Mouse (Mus musculus) ovary, postnatal 14 days (tissue): Measurements from ENCODE around the gene Gm12184.
"Not testable (repeated sequence)": the region's sequence is repeated elsewhere in the genome, so short reads cannot be mapped to it uniquely, and the experiment has no call there.

ENCODE experiments used
- DNase-seq: peaks from one replicate; pipeline ENCODE4 v3.0.0; 2022; ENCODE audit warnings: low spot score

Gm12184 gene

DNA sequence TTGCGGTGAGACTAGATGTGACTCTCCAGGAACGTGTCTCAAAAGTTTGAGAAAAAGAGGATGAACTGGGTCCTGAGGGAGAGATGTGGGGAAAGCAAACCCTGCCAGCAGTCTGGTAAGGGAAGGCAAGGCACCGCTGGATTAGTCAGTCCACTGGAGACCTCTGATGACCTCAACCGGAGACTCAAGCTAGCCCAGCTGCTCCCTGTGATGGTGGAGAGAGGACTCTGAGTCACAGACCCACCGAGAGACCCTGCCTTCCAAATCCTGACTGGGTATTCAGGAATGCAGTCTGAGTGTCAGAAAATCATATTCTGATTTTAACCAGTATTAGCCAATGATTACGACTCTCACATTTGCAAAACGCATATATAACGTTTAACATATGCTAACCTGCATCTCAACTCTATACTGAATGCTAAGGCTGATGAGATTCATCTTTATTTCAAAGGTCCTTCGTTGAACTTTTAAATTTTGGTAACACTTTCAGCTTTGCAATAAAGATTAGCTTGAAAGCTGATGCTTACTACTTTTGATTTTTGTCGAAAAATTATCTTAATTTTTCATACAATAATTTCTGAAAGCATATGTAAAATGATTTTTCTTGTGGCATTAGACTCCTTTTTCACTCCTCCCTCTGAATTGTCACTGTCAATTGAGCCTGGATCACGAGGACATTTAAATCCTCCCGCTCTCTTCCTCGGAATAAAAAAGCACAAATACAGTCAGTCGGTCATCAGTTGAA lies 3.5 kb downstream of the Gm12184 start:
- no peak for DNase-seq

DNA sequence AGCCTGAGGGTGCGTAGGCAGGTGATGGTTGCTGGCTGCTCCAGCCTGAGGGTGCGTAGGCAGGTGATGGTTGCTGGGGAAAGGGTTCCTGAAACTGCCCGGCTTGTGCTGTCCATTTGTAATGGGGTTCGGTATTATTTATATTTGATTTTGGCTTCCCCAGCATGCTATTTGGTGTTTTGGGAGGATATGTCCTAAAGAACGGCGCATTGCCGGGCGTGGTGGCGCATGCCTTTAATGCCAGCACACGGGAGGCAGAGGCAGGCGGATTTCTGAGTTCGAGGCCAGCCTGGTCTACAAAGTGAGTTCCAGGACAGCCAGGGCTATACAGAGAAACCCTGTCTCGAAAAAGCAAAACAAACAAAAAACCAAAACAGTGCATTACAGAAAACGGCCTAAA lies 5.2 kb downstream of the Gm12184 start:
- DNase-seq, result not testable (repeated sequence)

DNA sequence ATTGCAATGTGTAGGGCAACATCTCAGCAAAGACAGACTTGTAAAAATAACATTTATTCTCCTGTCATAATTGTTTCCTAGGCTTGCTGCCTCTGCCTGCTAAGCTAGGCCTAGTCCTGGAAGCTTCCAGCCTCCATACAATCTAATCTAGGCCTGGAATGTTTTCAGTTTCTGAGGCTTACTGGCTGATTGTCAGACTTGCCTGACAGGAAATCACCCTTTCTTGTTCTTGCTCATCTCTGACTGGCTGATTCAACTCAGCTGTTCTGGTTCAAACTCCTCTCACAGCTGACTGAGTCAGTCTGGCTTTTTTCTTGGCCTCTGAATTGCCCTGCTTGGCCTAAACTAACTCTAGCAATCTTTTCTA lies 6.2 kb downstream of the Gm12184 start:
- DNase-seq, result no peak

DNA sequence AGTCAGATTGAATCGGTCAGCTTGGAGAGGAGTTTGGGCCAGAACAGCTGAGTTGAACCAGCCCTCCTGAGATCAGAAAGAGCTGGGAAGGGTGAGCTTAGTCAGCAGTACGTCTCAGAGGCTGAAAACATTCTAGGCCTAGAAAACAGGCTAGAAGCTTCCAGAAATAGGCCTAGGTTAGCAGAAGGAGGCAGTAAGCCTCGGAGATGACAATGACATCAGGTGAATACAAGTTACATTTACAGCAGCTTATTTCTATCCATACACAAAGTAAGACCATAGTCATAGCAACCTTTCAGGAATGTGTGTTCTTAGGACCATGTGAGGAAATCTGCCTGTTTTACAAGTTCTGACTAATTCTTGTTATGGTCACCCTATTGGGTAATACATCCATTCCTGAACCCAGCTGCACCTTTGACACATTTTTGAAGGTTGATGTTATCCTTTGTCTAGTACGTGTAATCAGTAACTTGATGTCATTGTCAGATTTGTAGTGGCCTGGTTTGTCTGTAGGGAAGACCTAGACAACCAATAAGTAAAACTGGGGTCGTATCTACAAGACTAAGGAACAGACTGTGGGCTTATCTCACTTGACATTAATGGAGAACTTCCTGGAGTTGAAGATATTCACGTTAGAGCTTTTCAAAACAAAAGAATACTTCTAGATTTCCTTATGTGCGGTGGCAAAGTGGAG lies 6.7 kb downstream of the Gm12184 start:
- no peak for DNase-seq

DNA sequence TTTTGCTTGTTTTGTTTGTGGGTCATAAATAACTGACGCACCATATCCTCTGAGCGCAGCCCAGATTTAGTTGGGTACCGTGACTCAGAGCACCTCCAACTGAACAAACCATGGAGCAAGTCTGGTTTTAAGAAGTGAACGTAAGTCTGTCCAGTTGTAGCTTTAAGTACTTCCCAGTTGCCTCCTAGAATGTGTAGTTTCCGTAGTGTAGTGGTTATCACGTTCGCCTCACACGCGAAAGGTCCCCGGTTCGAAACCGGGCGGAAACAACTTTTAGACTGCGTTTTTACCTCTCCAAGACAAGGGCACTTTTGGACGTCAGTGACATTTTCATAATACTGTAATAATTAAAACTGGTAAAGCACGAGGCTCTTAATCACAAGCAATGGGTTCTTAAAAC lies 8.1 kb downstream of the Gm12184 start:
- DNase-seq, result peak; percentile 81

DNA sequence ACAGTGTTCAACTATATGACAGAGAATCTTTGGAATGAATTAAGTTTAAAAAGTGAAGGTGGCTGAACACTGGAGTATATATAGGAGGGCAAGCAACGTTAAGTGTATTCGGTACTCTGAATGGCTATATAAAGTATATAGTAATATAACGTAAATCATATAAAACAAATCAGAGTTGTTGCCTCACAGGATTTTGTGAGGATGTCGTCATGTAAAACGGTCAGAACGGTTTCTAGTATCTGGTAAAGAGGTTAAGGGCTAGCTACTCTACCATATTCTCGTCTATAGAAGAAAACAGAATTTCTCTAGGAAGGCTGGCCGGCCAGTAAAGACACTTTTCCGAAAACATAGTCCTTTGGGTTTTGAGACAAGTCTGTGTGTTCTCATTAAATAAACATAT lies 8.7 kb downstream of the Gm12184 start:
- DNase-seq, result no peak

DNA sequence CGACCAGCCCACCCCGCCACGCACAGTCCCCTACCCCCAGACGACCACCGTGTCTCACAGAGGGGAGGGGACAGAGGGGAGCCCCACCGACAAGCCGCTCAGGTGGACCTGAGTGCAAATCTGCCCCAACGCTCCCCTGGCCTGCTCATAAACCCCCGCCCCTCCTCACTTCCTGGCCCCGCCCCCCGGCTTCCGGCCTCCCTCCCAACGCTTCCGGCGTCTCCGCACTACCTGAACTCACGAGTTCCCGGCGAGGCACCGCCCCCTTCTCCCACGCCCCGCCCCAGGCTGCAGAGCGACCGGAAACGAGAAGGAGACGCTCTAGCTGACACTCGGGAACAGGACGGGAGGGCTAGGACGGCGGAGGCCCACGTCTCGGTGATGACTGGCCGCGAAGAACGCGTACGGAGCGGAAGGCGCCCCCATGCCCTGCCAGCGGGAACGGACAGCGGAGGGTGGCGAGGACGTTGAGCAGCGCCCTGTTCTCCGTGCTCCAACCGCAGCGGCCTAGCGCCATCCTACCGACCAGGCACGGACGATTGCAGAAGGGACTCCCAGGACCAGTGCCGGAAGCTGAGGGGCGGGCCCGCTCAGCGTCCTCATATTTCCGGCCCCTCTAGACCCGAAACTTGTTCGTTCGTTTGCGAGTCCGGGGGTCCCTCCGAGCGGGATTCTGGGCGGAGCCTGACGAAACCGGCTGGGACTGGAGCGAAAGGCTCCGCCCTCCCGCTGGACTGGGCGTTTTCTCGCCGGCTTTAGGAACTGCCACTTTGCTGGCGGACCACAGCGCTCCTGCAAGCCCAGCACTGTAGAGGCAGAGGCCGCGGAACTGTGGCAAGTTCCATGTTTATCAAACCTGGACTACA lies 9.4 kb downstream of the Gm12184 start, which contains the start of gene Trim41:
TSS of gene Trim41 (minus strand) at position 554 of the 866 bp plus-strand sequence.
- DNase-seq, result peak; percentile 96

DNA sequence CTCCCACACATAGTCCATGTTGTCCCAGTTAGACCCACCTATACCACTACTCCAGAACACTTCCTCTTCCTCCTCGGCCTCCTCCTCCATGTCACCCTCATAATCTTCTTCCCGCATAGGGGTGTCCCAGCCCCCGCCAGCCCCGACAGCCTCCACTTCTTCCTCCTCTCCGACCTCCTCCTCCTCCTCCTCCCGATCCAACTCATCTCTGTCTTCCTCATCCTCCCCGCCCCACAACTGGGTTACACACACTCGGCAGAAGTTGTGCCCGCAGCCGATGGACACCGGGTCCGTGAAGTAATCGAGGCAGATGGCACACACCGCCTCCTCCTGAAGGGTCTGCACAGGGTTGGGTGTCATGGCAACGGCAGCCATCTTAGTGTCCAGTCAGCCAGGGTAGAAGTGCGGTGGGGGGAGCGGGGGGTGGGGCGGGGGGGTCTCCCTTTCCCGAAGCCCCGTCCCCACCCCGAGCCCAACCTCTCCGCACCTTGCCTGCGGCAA lies 10.1 kb downstream of the Gm12184 start:
- DNase-seq, result no peak

DNA sequence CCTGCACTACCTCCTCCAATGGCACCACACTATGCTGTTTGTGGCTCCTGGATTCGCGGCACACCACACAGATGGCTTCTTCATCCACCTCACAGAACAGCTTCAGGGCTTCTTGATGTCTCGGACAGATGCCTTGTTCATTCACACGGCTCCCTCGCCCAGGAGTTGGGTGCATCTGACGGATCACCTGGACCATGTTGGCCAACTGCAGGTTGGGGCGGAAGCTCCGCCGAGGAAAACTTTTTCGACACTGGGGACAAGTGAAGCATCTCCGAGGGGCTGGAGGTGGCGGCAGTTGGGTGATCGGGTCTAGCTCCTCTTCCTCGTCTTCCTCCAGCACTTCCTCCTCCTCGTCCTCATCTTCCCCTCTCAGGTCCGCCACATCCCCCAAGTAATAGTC lies 10.6 kb downstream of the Gm12184 start:
- DNase-seq, result no peak

DNA sequence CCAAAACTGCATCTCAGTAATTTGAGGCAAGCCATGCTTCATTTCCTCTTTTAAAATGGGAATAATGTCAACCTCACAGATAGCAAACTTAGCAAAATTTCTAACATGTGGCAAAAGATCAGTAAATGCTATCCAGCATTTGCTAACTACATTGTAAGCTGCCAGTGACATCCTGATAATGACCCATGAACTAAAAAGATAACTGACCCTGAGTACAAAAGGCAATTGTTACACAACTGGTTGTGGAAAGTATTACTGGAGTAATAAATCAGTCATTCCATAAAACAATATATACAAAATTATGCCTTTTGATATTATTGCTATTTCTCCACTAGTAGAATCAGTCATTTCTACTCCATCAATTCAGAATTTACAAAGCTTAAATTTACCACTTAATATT lies 12.7 kb downstream of the Gm12184 start:
- no peak for DNase-seq

DNA sequence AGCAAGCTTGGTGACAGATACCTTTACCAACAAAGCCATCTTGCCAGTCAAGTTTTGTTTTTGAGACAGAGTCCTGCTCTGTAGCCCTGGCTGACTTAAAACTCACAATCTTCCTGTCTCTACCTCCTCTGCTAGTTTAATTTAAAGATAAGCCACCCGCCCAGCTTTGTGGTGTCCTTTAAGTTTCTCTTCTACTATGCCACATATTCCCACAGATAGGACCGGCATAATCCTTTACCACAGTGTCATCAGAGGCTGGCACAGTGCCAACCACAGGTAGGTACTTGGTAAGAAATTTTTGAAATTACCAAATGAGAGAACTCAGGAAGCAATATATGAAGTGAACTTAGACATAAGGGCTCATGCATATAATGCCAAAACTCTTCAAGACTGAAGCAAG lies 16.3 kb downstream of the Gm12184 start:
- no peak for DNase-seq

DNA sequence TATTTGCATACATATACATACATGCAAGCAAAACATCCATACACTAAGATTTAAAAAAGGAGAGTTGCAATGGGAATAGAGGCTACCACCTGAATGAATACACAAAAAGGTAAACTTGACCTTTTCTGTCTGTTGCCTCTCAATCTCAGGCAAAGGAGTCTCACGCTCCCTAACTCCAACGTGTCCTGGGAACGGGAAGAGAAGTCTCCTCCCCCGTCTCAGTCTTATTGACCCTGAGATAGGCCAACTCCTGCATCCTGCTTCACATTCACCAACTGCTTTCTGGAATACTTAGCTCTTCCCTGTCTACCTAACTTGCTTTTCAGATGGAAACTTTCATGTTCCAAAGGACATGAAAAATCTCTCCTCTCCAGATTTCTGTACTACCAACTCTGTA lies 17.0 kb downstream of the Gm12184 start:
- no peak for DNase-seq

DNA sequence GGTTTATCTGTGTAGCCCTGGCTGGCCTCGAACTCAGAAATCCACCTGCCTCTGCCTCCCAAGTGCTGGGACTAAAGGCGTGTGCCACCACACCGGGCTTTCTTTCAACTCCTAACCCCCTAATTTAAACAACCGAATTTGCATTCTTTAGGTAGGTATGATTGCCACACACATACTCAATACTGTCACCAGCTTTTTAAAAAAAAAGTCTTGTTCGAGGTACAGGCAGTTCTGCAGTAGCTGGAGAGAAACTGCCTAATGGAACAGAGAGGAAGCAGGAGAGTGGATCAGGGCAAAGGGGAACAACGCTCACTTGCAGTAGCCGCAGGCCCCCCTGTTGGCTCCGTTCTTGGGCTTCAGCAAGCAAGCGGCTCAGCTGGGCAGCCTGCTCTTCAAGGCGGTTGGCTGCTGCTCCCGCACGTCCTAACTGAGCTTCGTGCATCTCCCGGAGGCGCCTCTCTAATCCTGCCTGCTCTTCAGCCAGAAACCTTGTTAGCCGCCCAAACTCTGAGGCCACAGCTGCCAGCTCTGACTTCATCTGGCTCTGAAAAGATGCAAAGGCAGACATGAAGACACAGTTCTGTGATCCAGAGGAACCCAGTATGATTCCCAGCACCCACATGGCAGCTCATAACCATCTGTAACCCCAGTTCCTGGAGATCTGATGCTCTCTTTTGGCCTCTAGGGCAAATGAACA lies 17.6 kb downstream of the Gm12184 start:
- no peak for DNase-seq

DNA sequence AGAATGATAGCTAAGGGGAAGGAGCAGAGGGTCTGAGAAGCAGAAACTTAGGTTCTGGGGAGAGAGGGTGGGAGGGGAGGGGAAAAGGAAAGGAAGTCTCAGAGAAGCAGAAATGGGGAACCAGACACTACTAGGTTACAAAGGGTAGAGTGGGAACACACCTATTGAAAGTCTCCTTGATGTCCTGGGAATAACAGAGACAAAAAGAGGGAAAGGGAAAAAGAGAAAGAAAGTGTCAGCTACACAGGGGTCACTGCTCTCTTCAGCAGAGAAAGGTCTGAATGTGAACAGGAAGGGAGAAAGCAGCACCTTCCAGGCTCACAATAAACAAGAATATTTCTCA lies 18.2 kb downstream of the Gm12184 start:
- DNase-seq, result no peak

DNA sequence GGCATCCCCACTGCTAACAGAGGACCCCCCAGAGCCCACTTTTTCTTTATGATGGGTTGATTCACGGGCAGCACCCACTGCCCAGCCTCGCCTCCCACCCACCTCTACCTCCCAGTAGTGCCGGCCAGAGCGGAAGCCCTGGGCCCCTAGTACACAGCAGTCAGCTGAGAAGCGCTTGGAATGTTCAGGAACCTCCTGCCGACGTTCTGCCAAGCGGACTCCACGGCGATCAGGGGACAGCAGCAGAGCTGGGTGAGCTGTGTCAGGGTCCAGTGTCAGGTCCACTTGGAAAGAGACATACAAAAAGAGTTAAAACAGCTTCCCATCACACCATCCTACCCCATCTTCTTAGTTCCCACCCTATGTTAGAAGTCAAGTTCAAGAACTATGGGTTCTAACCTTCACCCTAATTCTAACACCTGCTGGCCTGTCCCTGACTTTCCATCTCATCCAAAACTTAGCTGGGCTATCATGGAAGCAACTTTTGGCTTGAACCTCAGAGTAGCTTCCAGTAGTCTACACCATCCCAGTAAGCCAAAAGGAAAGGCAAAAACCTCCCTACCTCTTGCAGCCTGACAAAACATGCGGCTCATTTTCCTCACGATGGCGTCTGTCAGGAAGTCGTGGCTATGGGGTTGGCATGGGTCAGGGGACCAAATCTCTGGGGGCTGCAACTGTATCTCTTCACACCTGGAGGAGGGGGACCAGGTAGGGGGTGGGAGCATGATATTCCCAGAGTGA lies 18.7 kb downstream of the Gm12184 start:
- no peak for DNase-seq

DNA sequence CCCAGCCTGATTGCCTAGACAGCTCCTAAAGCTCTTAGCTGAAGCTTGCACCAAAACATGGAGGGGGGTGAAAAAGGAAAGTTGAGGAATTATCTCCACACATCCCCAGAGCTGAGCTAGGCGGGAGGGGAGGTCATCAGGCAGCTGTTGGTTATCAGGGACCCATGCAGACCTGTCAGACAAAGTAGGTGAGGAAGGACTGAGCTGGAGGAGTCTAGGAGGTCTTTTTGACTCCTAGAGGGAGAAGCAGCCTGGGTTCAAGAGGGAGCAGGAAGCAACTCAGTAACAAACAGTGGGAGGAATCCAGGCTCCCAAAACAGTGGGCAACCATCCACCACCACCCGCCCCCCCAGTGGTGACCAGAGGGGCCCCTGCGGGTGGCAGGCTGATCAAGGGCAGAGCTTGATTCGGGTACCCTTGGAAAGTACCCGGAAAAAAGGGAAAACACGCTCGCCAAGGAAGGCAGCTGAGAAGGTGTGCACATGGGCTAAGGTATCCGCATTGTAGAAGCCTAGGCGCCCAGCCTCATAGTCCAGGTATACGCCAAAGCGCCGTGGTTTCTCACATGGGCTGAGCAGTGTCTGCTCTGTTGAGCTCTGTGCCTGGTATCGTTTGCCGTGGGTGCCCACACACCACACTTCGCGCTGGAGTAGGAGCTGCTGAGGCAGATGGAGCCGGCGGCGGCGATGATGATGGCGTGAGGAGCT lies 19.4 kb downstream of the Gm12184 start:
- DNase-seq, result no peak

DNA sequence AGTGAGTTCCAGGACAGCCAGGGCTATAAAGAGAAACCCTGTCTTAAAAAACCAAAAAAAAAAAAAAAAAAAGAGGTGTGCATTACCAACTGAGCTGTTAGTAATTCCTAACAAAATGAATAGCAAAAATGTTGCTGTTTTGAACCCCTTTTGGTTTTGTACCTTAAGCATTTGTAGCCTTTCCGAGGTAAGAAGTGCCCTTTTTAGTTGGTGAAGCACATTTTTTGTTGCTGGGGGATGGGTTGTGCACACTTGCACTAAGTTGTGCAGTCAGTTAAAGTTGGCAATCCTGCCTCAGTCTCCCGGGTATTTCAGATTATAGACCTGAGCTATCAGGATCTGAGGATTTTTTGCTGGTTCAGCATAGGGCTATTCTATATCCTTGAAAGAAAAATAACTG lies 21.5 kb downstream of the Gm12184 start:
- no peak for DNase-seq

DNA sequence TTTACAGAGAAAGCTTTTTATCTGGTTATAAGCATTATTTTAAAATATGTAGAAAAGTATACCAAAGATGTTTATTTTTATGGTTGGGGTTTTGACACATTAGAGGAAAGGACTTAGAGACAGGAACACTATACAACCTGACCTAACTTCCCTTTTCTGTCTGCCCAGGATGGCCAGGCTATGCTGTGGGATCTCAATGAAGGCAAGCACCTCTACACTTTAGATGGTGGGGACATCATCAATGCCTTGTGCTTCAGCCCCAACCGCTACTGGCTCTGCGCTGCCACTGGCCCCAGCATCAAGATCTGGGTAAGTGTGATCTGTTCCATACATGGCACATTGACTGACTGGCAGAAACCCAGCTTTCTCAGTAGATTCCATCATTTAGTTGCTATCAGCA lies 22.5 kb downstream of the Gm12184 start:
- DNase-seq, result no peak

DNA sequence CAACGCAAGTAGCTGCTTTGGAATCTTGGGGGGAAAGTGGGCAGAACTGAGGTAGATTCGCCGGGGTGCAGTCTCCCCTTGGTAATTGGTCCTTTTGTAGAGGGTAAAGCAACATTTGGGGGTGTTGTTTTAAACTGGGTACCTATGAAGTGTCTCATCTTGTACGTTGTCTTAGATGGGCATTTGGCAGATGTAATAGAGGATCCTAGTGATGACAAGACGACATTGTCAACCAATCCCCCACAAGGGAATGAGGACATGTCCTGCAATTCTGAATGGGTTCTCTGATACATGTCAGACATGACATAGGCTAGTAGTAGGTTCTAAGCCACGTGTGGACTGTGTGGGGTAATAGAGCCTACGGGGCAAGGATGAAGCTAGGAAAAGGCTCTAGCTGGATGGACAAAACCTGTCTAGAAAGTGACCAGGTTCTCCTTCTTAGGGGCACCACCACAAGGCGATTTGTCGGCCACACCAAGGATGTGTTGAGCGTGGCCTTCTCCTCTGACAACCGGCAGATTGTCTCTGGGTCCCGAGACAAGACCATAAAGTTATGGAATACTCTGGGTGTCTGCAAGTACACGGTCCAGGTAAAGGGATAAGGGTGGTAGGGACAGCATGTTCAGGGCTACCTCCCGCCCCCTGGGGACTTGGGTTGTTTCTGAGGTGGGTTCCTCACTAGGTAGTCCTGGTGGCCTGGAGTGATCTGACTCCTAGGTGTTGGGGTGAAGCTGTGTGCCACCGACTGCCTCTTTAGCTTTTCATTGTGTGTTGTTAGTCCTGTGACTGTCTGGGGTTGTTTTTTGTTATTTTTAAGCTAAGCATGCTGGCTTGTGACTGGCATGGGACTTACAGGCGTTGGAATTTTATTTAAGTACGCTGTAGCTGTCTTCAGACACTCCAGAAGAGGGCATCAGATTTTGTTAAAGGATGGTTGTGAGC lies 24.4 kb downstream of the Gm12184 start:
- no peak for DNase-seq
